Mouse (Mus musculus): ENCODE data around the gene March10.

Gene March10

DNA sequence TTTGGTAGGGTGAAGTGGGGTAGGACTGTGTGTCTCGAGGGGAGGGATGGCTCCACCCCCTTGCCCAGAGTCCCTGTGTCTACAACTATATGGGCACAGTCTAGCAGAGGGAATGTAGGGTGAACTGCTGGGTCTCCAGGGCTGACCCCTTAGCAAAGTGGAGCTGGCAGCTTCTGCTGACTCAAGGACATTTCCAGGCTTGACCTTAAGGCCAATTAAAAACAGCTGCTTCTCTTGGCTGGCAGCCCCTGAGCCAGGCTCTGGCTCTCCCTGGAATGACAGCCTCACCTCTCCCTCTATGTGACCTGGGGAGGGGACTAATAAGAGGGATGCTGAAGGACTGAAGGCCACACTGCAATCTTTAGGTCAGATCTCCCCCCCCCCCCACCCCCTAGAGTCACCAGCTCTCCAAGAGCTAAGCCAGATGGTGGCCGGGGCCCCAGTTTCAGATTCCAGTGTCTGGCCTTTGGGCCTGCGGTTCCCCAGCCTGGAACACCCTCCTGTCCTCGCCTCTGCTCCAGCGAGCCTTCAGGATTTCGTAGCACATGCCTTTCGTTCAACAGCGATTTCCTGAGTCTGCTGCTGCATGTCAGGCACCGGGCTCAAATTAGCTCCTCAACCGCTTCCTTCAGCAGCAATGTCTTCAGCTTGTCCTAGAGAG, 143.4 kb downstream of the March10 start:
- DNase-seq (ENCODE audit: low spot score), result peak; percentile 40

DNA sequence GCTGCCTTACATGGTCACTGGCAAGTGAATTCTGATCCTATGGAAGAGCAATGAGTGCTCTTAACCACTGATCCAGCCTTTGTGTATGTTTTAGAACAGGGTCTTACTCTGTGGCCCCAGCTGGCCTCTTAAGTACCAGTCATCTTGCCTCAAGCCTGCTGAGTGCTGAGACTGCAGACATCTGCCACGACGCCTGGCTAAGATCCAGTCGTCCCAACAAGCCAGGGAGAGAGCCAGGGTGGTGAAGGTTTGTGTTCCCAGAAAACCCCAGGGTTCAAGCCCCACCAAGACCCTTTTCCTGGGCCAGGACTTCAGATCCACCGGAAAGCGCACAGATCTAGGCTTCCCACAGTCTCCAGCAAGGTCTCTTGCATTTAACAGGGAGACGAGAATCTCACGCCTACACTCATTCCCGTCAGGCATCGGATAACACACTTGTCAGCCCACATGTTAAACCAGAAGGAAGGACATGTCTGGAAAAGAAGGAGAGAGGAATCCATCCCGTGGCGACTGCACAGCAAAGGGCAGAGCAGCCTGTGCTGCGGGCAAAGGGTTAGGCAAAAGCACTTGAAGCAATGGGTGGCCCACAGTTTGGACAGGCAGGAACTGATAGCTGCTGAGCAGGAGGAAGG, 144.1 kb downstream of the March10 start:
- no peak for DNase-seq (ENCODE audit: low spot score)

DNA sequence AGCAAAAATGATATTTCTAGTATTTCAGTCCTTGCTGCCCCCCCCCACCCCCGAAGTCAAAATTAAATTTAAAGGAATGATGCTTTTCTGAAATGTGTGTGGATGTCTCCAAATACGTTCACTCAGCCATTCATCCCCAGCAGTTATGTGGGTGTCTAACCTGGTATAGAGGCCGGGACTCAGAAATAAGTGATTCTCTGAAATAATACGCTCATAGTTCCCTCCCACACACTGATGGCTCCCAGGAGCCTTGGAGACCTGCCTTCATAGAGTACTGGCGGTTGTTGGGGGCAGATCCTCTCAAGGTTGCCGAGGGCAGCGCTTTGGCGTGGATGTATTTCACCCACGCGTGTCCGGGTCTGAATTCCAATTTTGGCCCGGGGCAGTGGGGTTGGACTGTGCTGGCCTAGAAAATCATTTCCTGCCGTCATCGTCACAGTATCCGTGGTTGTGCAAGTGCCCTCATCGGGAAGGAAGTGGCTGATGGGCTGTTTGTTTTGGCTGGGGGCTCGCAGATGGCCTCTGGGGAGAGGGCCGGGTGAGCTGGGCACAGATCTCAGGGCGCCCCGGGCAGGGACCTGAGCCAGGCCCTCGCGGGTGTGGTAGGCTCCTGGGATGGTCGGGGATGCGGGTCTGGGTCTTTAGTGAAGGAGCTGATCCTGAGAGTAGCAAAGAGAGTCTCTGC, 145.1 kb downstream of the March10 start:
- DNase-seq (ENCODE audit: low spot score), result no peak
